Mouse (Mus musculus): ENCODE measurements around the gene Tubb4b. TPM values are rescaled to one million over a fixed set of nuclear protein-coding genes. Genes with fewer than 3 reads are reported as not detected.
"Not testable (repeated sequence)": the region's sequence is repeated elsewhere in the genome, so short reads cannot be mapped to it uniquely, and the experiment has no call there.

The Tubb4b gene
- polyA plus RNA-seq, 1 experiment from 2014 or later = 501 TPM

- Histone ChIP-seq H3K4me3 (replicated peaks) (peak overlapping the region; percentile 79), H3K9ac (peak overlapping the region; percentile 68), H3K36me3 (replicated peaks) (peaks cover 5% of the 10 kb centered on the region; the same call in 1 of the 2 replicates), H3K27me3 (peaks cover 24% of the 10 kb centered on the region), H3K9me3 (no peaks in the 10 kb centered on the region), H3K4me1 (peaks cover 49% of the 10 kb centered on the region), H3K4me2 (peak overlapping the region; percentile 99), H3K27ac (0 out of 2 replicates have a peak overlapping the region, but pooled peaks have one; percentile 36)
- WGBS = under 1% methylated on average over 74 of the region's 82 CpGs
- peak; percentile 24 for ATAC-seq (ENCODE audit: low FRiP score)
Observed at GRCm38 (mm10) chr2:25262795-25263622, 38.5 kb upstream of the Tubb4b start.

GRCm38 (mm10) chr2:25262291-25262767, 37.8 kb upstream of the Tubb4b start, which contains the start of gene Tprn:
Gene Tprn (plus strand): TSS chr2:25262618.
- Histone ChIP-seq H3K4me3 (replicated peaks) (peak within 1 kb of the TSS; percentile 79), H3K27ac (0 out of 2 replicates have a peak within 1 kb of the TSS, but pooled peaks have one; percentile 36), H3K9me3 (no peaks in the 10 kb centered on the region), H3K4me1 (peaks cover 47% of the 10 kb centered on the region), H3K9ac (peak within 1 kb of the TSS; percentile 68), H3K27me3 (peaks cover 24% of the 10 kb centered on the region), H3K36me3 (replicated peaks) (no peaks in the 10 kb centered on the region), H3K4me2 (peak within 1 kb of the TSS; percentile 99)
- peak; percentile 99 for ATAC-seq (ENCODE audit: low FRiP score)
- under 1% methylated on average over 34 of the region's 39 CpGs for WGBS

GRCm38 (mm10) chr2:25261870-25262269, 37.4 kb upstream of the Tubb4b start:
- Histone ChIP-seq H3K9me3 (no peaks in the 10 kb centered on the region), H3K4me2 (peak overlapping the region; percentile 99), H3K27me3 (peaks cover 24% of the 10 kb centered on the region), H3K36me3 (replicated peaks) (no peaks in the 10 kb centered on the region), H3K4me3 (replicated peaks) (peak overlapping the region; percentile 79), H3K9ac (0 out of 2 replicates have a peak overlapping the region, but pooled peaks have one; percentile 25), H3K4me1 (peaks cover 46% of the 10 kb centered on the region), H3K27ac (0 out of 2 replicates have a peak overlapping the region, but pooled peaks have one; percentile 5)
- WGBS = 46% methylated on average over 12 of the region's 12 CpGs
- ATAC-seq (ENCODE audit: low FRiP score) = 0 out of 2 replicates have a peak, but pooled peaks have one; percentile 1

GRCm38 (mm10) chr2:25258887-25259286, 34.4 kb upstream of the Tubb4b start:
- Histone ChIP-seq H3K4me3 (replicated peaks) (no peak overlapping the region), H3K36me3 (replicated peaks) (no peaks in the 10 kb centered on the region), H3K27me3 (peaks cover 12% of the 10 kb centered on the region), H3K4me1 (peaks cover 39% of the 10 kb centered on the region), H3K9ac (no peak overlapping the region), H3K27ac (no peak overlapping the region), H3K4me2 (no peak overlapping the region), H3K9me3 (no peaks in the 10 kb centered on the region)
- 54% methylated on average over 2 of the region's 2 CpGs for WGBS
- ATAC-seq (ENCODE audit: low FRiP score) = no peak

- peaks cover 26% of the 10 kb centered on the region for H3K4me1 ChIP-seq
- not testable (repeated sequence) for H3K27ac ChIP-seq; H3K36me3 ChIP-seq (replicated peaks); H3K9ac ChIP-seq; H3K4me3 ChIP-seq (replicated peaks); ATAC-seq (ENCODE audit: low FRiP score); H3K27me3 ChIP-seq; H3K4me2 ChIP-seq; H3K9me3 ChIP-seq
- 93% methylated on average over 5 of the region's 5 CpGs for WGBS
Observed at GRCm38 (mm10) chr2:25257250-25257649, 32.7 kb upstream of the Tubb4b start.

GRCm38 (mm10) chr2:25256443-25257109, 32.1 kb upstream of the Tubb4b start:
- Histone ChIP-seq H3K9ac (peak overlapping the region; percentile 88), H3K4me1 (peaks cover 23% of the 10 kb centered on the region), H3K4me3 (replicated peaks) (peak overlapping the region; percentile 75), H3K4me2 (peak overlapping the region; percentile 97)
- ATAC-seq (ENCODE audit: low FRiP score); H3K27me3 ChIP-seq; H3K36me3 ChIP-seq (replicated peaks); H3K9me3 ChIP-seq; H3K27ac ChIP-seq: not testable (repeated sequence)
- WGBS = 66% methylated on average over 11 of the region's 12 CpGs

- no peaks in the 10 kb centered on the region for H3K9me3 ChIP-seq
- H3K9ac ChIP-seq = peak within 1 kb of the TSS; percentile 88
- H3K4me3 ChIP-seq (replicated peaks) = peak within 1 kb of the TSS; percentile 75
- peak within 1 kb of the TSS; percentile 97 for H3K4me2 ChIP-seq
- H3K27ac ChIP-seq = peak within 1 kb of the TSS; percentile 74
- no peaks in the 10 kb centered on the region for H3K27me3 ChIP-seq
- WGBS = 0% methylated on average over 39 of the region's 39 CpGs
- ATAC-seq (ENCODE audit: low FRiP score) = peak; percentile 93
- H3K36me3 ChIP-seq (replicated peaks) = peaks cover 21% of the 10 kb centered on the region
- H3K4me1 ChIP-seq = peaks cover 23% of the 10 kb centered on the region
Observed at GRCm38 (mm10) chr2:25255284-25255779, 30.8 kb upstream of the Tubb4b start, which contains the start of gene Tmem203. Gene Tmem203 (plus strand): TSS chr2:25255439.

- H3K27me3 ChIP-seq = no peaks in the 10 kb centered on the region
- peaks cover 23% of the 10 kb centered on the region for H3K4me1 ChIP-seq
- 96% methylated on average over 1 of the region's 1 CpGs for WGBS
- H3K36me3 ChIP-seq (replicated peaks) = peaks cover 50% of the 10 kb centered on the region
- no peak overlapping the region for H3K27ac ChIP-seq
- no peak for ATAC-seq (ENCODE audit: low FRiP score)
- no peaks in the 10 kb centered on the region for H3K9me3 ChIP-seq
- H3K4me3 ChIP-seq (replicated peaks) = no peak overlapping the region
- H3K4me2 ChIP-seq = no peak overlapping the region
- H3K9ac ChIP-seq = no peak overlapping the region
Observed at GRCm38 (mm10) chr2:25252331-25252730, 27.8 kb upstream of the Tubb4b start.

GRCm38 (mm10) chr2:25246183-25247072, 21.9 kb upstream of the Tubb4b start, which contains the start of gene AL732309.1:
Gene AL732309.1 (minus strand): TSS chr2:25246863.
- H3K27me3 ChIP-seq = peaks cover 11% of the 10 kb centered on the region
- no peaks in the 10 kb centered on the region for H3K9me3 ChIP-seq
- no peak for ATAC-seq (ENCODE audit: low FRiP score)
- H3K4me1 ChIP-seq = peaks cover 18% of the 10 kb centered on the region
- whole genome bisulfite sequencing = 90% methylated on average over 10 of the region's 10 CpGs
- H3K9ac ChIP-seq = no peak within 1 kb of the TSS
- H3K27ac ChIP-seq = no peak within 1 kb of the TSS
- peaks cover 59% of the 10 kb centered on the region for H3K36me3 ChIP-seq (replicated peaks)
- no peak within 1 kb of the TSS for H3K4me3 ChIP-seq (replicated peaks)
- no peak within 1 kb of the TSS for H3K4me2 ChIP-seq

GRCm38 (mm10) chr2:25244144-25244543, 19.6 kb upstream of the Tubb4b start:
- WGBS = 89% methylated on average over 4 of the region's 4 CpGs
- H3K4me3 ChIP-seq (replicated peaks) = no peak overlapping the region
- peaks cover 37% of the 10 kb centered on the region for H3K36me3 ChIP-seq (replicated peaks)

GRCm38 (mm10) chr2:25243342-25243741, 18.8 kb upstream of the Tubb4b start:
- H3K9ac ChIP-seq = peak overlapping the region; percentile 77; the same call in 1 of the 2 replicates
- H3K27ac ChIP-seq = no peak overlapping the region
- no peak for ATAC-seq (ENCODE audit: low FRiP score)
- peak overlapping the region; percentile 97 for H3K4me2 ChIP-seq
- peaks cover 26% of the 10 kb centered on the region for H3K27me3 ChIP-seq
- WGBS = 82% methylated on average over 8 of the region's 8 CpGs
- H3K36me3 ChIP-seq (replicated peaks) = peaks cover 29% of the 10 kb centered on the region
- H3K9me3 ChIP-seq = no peaks in the 10 kb centered on the region
- peaks cover 31% of the 10 kb centered on the region for H3K4me1 ChIP-seq
- no peak overlapping the region for H3K4me3 ChIP-seq (replicated peaks)

More at GRCm38 (mm10) chr2:25244144-25244543, 19.6 kb upstream of the Tubb4b start:
- no peaks in the 10 kb centered on the region for H3K9me3 ChIP-seq
- H3K9ac ChIP-seq = no peak overlapping the region
- H3K4me1 ChIP-seq = peaks cover 31% of the 10 kb centered on the region
- H3K4me2 ChIP-seq = no peak overlapping the region
- H3K27ac ChIP-seq = no peak overlapping the region
- no peak for ATAC-seq (ENCODE audit: low FRiP score)
- peaks cover 21% of the 10 kb centered on the region for H3K27me3 ChIP-seq
